Mouse (Mus musculus) G1E (cell line): ENCODE measurements around the gene Olfr324.

Experiments
- CTCF ChIP-seq: IDR thresholded peaks from 2 replicates; pipeline ENCODE4 v1.5.1; 2012; ENCODE audit warnings: low read depth, low read length, inconsistent platforms, mixed read lengths
- GATA2 ChIP-seq: IDR thresholded peaks from 2 replicates; pipeline ENCODE4 v1.6.1; 2012; ENCODE audit warnings: low read depth, low read length, inconsistent platforms, borderline replicate concordance
- TAL1 ChIP-seq: conservative IDR thresholded peaks from 2 replicates; pipeline ENCODE4 v1.6.1; 2012; ENCODE audit warnings: low read depth, low read length, inconsistent platforms, mixed read lengths

DNA sequence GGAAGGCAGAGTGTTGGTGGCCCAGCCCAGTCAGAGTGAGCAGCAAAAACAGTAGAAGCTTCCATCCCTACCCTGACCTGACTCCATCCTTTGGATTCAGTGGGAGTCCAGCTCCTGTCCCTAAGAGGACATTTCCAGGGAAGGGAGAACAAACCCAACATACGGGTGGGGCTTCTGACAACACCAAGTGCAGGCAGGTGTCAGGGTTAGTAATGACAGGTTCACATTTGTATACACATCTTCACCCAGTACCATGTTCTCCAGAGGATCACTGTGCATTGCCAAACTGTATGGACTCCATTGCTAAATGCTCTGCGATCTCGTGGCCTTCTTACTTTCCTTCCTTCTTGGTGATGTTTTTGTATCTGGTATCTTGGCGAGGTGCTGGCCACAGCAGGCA lies 21.1 kb downstream of the Olfr324 start, which contains the start of gene 2210407C18Rik:
- TF ChIP-seq TAL1 (no peak), CTCF (no peak), GATA2 (no peak)
